8 mouse cellular contexts compared by ENCODE assay signal in genomic region chr3:115936734-115937599, GRCm38 (mm10). TPM values are rescaled to one million over a fixed set of nuclear protein-coding genes. Genes with fewer than 3 reads are reported as not detected.
DNase-seq lines count a peak whose midpoint lies in the region; ATAC-seq and TF ChIP-seq lines count a peak whose summit lies in the region.

No protein-coding gene starts in this region.

- H3K4me1 ChIP-seq in midbrain, embryonic 11.5 days (ENCODE audit: control insufficient read depth, insufficient read depth, low read length), result no peaks in the 10 kb centered on the region
- H3K4me1 ChIP-seq in midbrain, embryonic 15.5 days, result no peaks in the 10 kb centered on the region
- no peaks in the 10 kb centered on the region for H3K4me1 ChIP-seq in cerebellum, adult 2 months (ENCODE audit: control insufficient read depth, insufficient read depth, low read length)
- H3K4me1 ChIP-seq in heart, embryonic 10.5 days, result no peaks in the 10 kb centered on the region
- no peaks in the 10 kb centered on the region for H3K4me1 ChIP-seq in liver, postnatal 0 days (ENCODE audit: insufficient read depth)

- no peak for TF ChIP-seq POLR2A in cerebellum, adult 2 months (IDR thresholded peaks at IDR 0.05; ENCODE audit: borderline replicate concordance, insufficient read depth, low read length)

- DNase-seq in midbrain, embryonic 11.5 days (ENCODE audit: low spot score, missing footprints), result peak; percentile 88
- no peak for DNase-seq in Patski (ENCODE audit: low read depth, low spot score)
- DNase-seq in cerebellum, adult 2 months, result peak; percentile 17 to 38
- DNase-seq in heart, embryonic 10.5 days (ENCODE audit: low spot score), result peak; percentile 47
- DNase-seq in liver, postnatal 0 days, result peak; percentile 74
- DNase-seq in spleen, adult 12 weeks (ENCODE audit: low spot score), result peak; percentile 29

- ATAC-seq in midbrain, embryonic 11.5 days (ENCODE audit: low FRiP score), result peak; percentile 40; the same call in 1 of the 2 replicates
- ATAC-seq in midbrain, embryonic 15.5 days (replicated peaks), result no peak
- no peak for ATAC-seq in Patski
- 0 out of 2 replicates have a peak, but pooled peaks have one; percentile 47 for ATAC-seq in liver, postnatal 0 days
- ATAC-seq in frontal cortex, adult (ENCODE audit: low TSS enrichment), result no peak

- H3K27me3 ChIP-seq in midbrain, embryonic 11.5 days (ENCODE audit: control insufficient read depth, insufficient read depth, low read length), result no peaks in the 10 kb centered on the region
- no peaks in the 10 kb centered on the region for H3K27me3 ChIP-seq in midbrain, embryonic 15.5 days (replicated peaks)
- H3K27me3 ChIP-seq in Patski, result no peaks in the 10 kb centered on the region
- H3K27me3 ChIP-seq in cerebellum, adult 2 months (ENCODE audit: control insufficient read depth, insufficient read depth, low read length), result no peaks in the 10 kb centered on the region
- no peaks in the 10 kb centered on the region for H3K27me3 ChIP-seq in heart, embryonic 10.5 days (ENCODE audit: insufficient read depth, poor library complexity, severe bottlenecking)
- H3K27me3 ChIP-seq in liver, postnatal 0 days (ENCODE audit: insufficient read depth, low read length), result no peaks in the 10 kb centered on the region

- 60% methylated on average over 4 of the region's 4 CpGs for WGBS in midbrain, embryonic 11.5 days
- WGBS in midbrain, embryonic 15.5 days, result 56% methylated on average over 4 of the region's 4 CpGs
- WGBS in cerebellum, adult 2 months, result 56% methylated on average over 4 of the region's 4 CpGs
- 55% methylated on average over 4 of the region's 4 CpGs for WGBS in heart, embryonic 10.5 days
- 53% methylated on average over 4 of the region's 4 CpGs for WGBS in liver, postnatal 0 days (ENCODE audit: insufficient replicate concordance)

- no peaks in the 10 kb centered on the region for H3K36me3 ChIP-seq in midbrain, embryonic 11.5 days (ENCODE audit: control insufficient read depth, insufficient read depth, low read length)
- H3K36me3 ChIP-seq in midbrain, embryonic 15.5 days (replicated peaks), result no peaks in the 10 kb centered on the region; the same call in 1 of the 2 replicates
- H3K36me3 ChIP-seq in heart, embryonic 10.5 days, result peaks cover 3% of the 10 kb centered on the region; the same call in 1 of the 2 replicates
- peaks cover 8% of the 10 kb centered on the region; the same call in 1 of the 2 replicates for H3K36me3 ChIP-seq in liver, postnatal 0 days (replicated peaks; ENCODE audit: insufficient read depth, low read length)

- H3K27ac ChIP-seq in midbrain, embryonic 11.5 days (ENCODE audit: low read depth, low read length), result no peak overlapping the region
- H3K27ac ChIP-seq in midbrain, embryonic 15.5 days, result no peak overlapping the region
- H3K27ac ChIP-seq in cerebellum, adult 2 months (ENCODE audit: insufficient read depth, low read length), result no peak overlapping the region
- no peak overlapping the region for H3K27ac ChIP-seq in heart, embryonic 10.5 days
- H3K27ac ChIP-seq in liver, postnatal 0 days (ENCODE audit: low read depth), result no peak overlapping the region

- TF ChIP-seq CTCF in Patski (IDR thresholded peaks at IDR 0.05), result peak; percentile 91
- TF ChIP-seq CTCF in cerebellum, adult 2 months (IDR thresholded peaks at IDR 0.05; ENCODE audit: borderline replicate concordance, insufficient read depth, low read depth, low read length), result peak; percentile 62
- TF ChIP-seq CTCF in liver, postnatal 0 days (IDR thresholded peaks at IDR 0.05; ENCODE audit: low read depth), result peak; percentile 87

- POLR2A ChIA-PET in Patski (lab: Charles Lee), result interaction anchor here (0.6 to 1.7 kb wide), 3 partner anchors 12 to 48 kb away, joined by 3 to 4 read pairs (median 3); no protein-coding TSS in a partner anchor

- no peak overlapping the region for H3K4me2 ChIP-seq in midbrain, embryonic 11.5 days
- H3K4me2 ChIP-seq in midbrain, embryonic 15.5 days, result no peak overlapping the region
- H3K4me2 ChIP-seq in liver, postnatal 0 days (ENCODE audit: low read depth, low read length), result no peak overlapping the region

- TF ChIP-seq EP300 in liver, postnatal 0 days (IDR thresholded peaks at IDR 0.05; ENCODE audit: low read depth), result no peak

- no peak overlapping the region for H3K9ac ChIP-seq in midbrain, embryonic 11.5 days (ENCODE audit: low read length)
- H3K9ac ChIP-seq in midbrain, embryonic 15.5 days, result no peak overlapping the region
- H3K9ac ChIP-seq in liver, postnatal 0 days (replicated peaks), result no peak overlapping the region

- H3K4me3 ChIP-seq in midbrain, embryonic 11.5 days (ENCODE audit: low read depth, low read length), result no peak overlapping the region
- no peak overlapping the region for H3K4me3 ChIP-seq in midbrain, embryonic 15.5 days
- no peak overlapping the region for H3K4me3 ChIP-seq in cerebellum, adult 2 months (replicated peaks; ENCODE audit: insufficient read depth, low read depth, low read length)
- H3K4me3 ChIP-seq in heart, embryonic 10.5 days, result no peak overlapping the region
- H3K4me3 ChIP-seq in liver, postnatal 0 days (ENCODE audit: low read depth, low read length), result no peak overlapping the region

- H3K9me3 ChIP-seq in midbrain, embryonic 11.5 days (ENCODE audit: control insufficient read depth, low read length), result no peaks in the 10 kb centered on the region
- H3K9me3 ChIP-seq in midbrain, embryonic 15.5 days, result no peaks in the 10 kb centered on the region
- no peaks in the 10 kb centered on the region for H3K9me3 ChIP-seq in heart, embryonic 10.5 days
- no peaks in the 10 kb centered on the region for H3K9me3 ChIP-seq in liver, postnatal 0 days (ENCODE audit: low read length)

- in situ Hi-C loops in Patski (cut with MboI; ENCODE audit: low pct_unique_long_range_greater_than_20kb), result no loop called here

- CTCF ChIA-PET in Patski (lab: Charles Lee), result interaction anchor here (0.7 to 3.6 kb wide), 26 partner anchors 10 to 275 kb away, joined by 3 to 31 read pairs (median 4); partner anchors contain the start of gene S1pr1

RNA-seq across cellular contexts. Expression of gene Dph5, which starts 49.3 kb away (rescaled TPM):
- polyA plus RNA-seq in midbrain, embryonic 11.5 days (2014; fragmentation: Nextera tagmentation; extraction: Ambion mirVana), result 25.2 and 28.4 TPM in 2 replicates
- 22.3 and 23.8 TPM in 2 replicates for polyA plus RNA-seq in midbrain, embryonic 15.5 days (2015; fragmentation: Nextera tagmentation; extraction: Ambion mirVana)
- 29.1 TPM for polyA plus RNA-seq in Patski (2021)
- polyA plus RNA-seq in cerebellum, adult 2 months (2012; rRNA removed), result 11.4 and 12.2 TPM in 2 replicates
- 25.8 and 30.9 TPM in 2 replicates for polyA plus RNA-seq in heart, embryonic 10.5 days (2016; fragmentation: Nextera tagmentation; extraction: Ambion mirVana)
- polyA plus RNA-seq in liver, postnatal 0 days (2015; fragmentation: Nextera tagmentation; extraction: Ambion mirVana), result 15.3 and 16.2 TPM in 2 replicates

Comparison
In these comparisons a context has a peak if more than half of its experiments do, and no peak if none do; other contexts are left out.
1. ATAC-seq: peak in midbrain, embryonic 11.5 days (single experiment) and liver, postnatal 0 days (single experiment); none in midbrain, embryonic 15.5 days (single experiment), Patski (single experiment) and frontal cortex, adult (single experiment).
2. Peak in every context shown above with its lines, with median percentiles within 50 percentile points of each other: CTCF ChIP-seq.